Mouse (Mus musculus) ES-Bruce4 (cell line): ENCODE measurements around the gene Igsf8.

Source experiments
- CTCF ChIP-seq: IDR thresholded peaks from one replicate; pipeline ENCODE4 v1.8.1; 2011; ENCODE audit warnings: low read depth, low read length
- POLR2A ChIP-seq: IDR thresholded peaks from one replicate; pipeline ENCODE4 v1.8.1; 2011; ENCODE audit warnings: low read length; ENCODE audit not compliant: insufficient read depth

DNA sequence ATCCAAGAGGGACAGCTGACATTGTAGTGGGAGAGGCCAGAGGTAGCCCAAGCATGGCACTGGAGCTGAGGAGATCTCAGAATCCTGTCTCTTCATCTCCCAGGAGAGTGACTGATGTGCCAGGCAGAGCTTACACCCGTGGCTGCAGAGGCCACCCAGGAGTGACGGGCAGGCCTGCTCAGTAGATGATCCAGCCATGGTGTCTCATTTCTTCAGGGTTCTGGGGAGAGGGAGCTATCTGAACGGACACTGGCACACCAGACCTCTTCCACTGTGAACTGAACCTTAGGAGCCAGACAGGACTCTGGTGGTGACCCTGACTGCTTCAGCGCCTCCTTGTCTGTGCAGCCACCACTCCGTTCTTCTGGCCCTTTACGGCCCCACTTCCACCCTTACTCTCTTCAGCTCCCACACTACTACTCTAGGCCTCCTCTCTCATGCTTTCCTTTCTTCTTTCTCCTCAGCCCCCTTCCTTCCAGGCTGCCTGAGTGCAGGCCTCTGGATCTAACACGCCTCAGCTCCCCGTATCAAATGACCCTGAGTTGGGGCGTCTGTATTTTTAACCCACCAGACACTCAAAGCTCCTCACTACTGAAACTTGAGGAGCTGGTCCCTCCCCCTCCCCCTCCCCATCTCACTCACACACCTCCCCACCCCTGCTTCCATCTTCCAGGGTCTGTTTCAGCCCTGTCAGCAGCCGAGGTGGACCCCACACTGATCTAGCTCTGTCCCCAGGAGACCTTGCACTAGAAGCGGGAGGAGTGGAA is 40.0 kb upstream of the Igsf8 start:
- TF ChIP-seq CTCF = no peak
- no peak for TF ChIP-seq POLR2A
